Mouse (Mus musculus): ENCODE measurements around the gene Pf4. TPM values are rescaled to one million over a fixed set of nuclear protein-coding genes. Genes with fewer than 3 reads are reported as not detected.

The Pf4 gene
- polyA plus RNA-seq, 1 experiment from 2014 or later: 32.5 TPM

GRCm38 (mm10) chr5:90806050-90806449, 33.8 kb downstream of the Pf4 start:
- Histone ChIP-seq H3K4me3 (ENCODE audit: low read depth, low read length) (no peak overlapping the region), H3K4me2 (ENCODE audit: low read length) (no peak overlapping the region), H3K9me3 (replicated peaks; ENCODE audit: control insufficient read depth, low read length, poor library complexity, severe bottlenecking) (no peaks in the 10 kb centered on the region), H3K9ac (ENCODE audit: low read depth, low read length) (no peak overlapping the region), H3K27me3 (ENCODE audit: control insufficient read depth, insufficient read depth, low read depth, low read length) (no peaks in the 10 kb centered on the region), H3K27ac (ENCODE audit: low read length) (no peak overlapping the region), H3K4me1 (ENCODE audit: control insufficient read depth, insufficient read depth, low read length) (no peaks in the 10 kb centered on the region), H3K36me3 (ENCODE audit: control insufficient read depth, insufficient read depth, low read length) (no peaks in the 10 kb centered on the region)
- no peak for ATAC-seq

DNA sequence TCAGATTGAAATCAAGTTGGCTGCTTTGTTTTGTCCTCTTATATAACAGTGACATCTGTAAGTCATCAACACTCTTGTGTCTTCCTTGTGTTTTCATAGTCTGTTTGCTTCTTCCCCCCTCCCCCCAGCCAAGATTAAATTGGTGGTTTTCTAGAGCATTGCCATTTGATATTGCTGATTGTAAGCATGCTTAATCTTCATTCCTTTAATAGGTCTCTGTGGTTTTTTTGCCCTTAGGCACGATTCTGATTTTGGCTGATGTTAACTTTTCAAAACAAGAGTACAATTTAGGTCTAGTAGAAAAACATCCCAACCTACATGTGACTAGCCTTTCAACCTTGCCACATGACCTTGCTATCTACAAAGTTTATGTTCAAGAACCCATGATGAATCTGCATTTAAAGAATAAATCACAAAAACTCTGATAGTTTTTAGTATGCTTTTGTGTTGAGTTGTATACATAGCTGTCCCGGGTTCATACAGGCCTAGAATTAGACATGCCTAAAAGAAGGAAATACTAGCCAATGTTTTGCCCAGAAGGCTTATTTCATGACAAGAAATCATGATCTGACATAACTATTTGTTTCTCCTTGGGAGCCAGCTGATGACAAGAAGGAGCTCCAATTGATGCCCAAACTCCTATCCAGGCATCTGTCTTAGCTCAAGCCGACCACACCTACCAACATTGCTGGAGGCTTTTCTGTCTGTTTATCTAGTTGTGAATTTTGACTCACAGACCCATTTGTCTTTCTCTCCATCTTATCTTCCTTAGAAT, 35.1 kb downstream of the Pf4 start:
- H3K9me3 ChIP-seq (replicated peaks; ENCODE audit: control insufficient read depth, low read length, poor library complexity, severe bottlenecking): no peaks in the 10 kb centered on the region
- no peak for ATAC-seq
- no peak overlapping the region for H3K4me3 ChIP-seq (ENCODE audit: low read depth, low read length)
- no peak overlapping the region for H3K27ac ChIP-seq (ENCODE audit: low read length)
- 89% methylated on average over 3 of the region's 3 CpGs for WGBS
- no peaks in the 10 kb centered on the region for H3K27me3 ChIP-seq (ENCODE audit: control insufficient read depth, insufficient read depth, low read depth, low read length)
- H3K4me1 ChIP-seq (ENCODE audit: control insufficient read depth, insufficient read depth, low read length): no peaks in the 10 kb centered on the region
- H3K9ac ChIP-seq (ENCODE audit: low read depth, low read length): no peak overlapping the region
- H3K4me2 ChIP-seq (ENCODE audit: low read length): no peak overlapping the region
- no peaks in the 10 kb centered on the region for H3K36me3 ChIP-seq (ENCODE audit: control insufficient read depth, insufficient read depth, low read length)

DNA sequence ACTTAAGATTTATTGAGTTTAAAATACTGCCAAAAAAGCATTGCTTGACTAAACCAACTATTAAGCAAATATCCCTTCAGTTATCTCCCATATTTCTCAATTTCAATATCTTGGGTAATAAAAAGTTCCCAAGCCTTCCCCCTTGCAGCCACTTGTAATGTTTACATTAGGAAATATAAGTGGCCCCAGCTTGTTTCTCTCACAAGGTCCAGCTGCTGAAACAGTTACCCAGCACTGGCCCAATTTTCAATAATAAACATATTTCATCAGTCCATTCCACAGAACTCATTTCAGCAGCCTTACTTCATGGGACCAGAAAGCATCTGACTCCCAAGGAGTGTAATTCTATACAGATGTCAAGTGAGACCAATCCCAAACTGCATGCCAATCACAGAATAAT, 47.5 kb downstream of the Pf4 start:
- ATAC-seq: no peak
- no peaks in the 10 kb centered on the region for H3K9me3 ChIP-seq (replicated peaks; ENCODE audit: control insufficient read depth, low read length, poor library complexity, severe bottlenecking)
- H3K4me3 ChIP-seq (ENCODE audit: low read depth, low read length): no peak overlapping the region
- no peaks in the 10 kb centered on the region for H3K36me3 ChIP-seq (ENCODE audit: control insufficient read depth, insufficient read depth, low read length)
- no peak overlapping the region for H3K9ac ChIP-seq (ENCODE audit: low read depth, low read length)
- H3K4me2 ChIP-seq (ENCODE audit: low read length): no peak overlapping the region
- no peak overlapping the region for H3K27ac ChIP-seq (ENCODE audit: low read length)
- no peaks in the 10 kb centered on the region for H3K27me3 ChIP-seq (ENCODE audit: control insufficient read depth, insufficient read depth, low read depth, low read length)
- no peaks in the 10 kb centered on the region for H3K4me1 ChIP-seq (ENCODE audit: control insufficient read depth, insufficient read depth, low read length)

Small RNAs within 50 kb of the gene (microRNA-seq; reads per million reads assigned to microRNA genes)
- gene Gm24322: not detected

Other genes starting within 250 kb of the Pf4 start
- 0.15 TPM in 1 of 2 replicates, not detected in the other for gene 5830473C10Rik, start 211.3 kb upstream of the Pf4 start, polyA plus RNA-seq (2015; fragmentation: Nextera tagmentation; extraction: Ambion mirVana)
- gene Rassf6, start 131.8 kb upstream of the Pf4 start, polyA plus RNA-seq (2015; fragmentation: Nextera tagmentation; extraction: Ambion mirVana): 2.2 and 2.5 TPM in 2 replicates
- 0.27 and 0.35 TPM in 2 replicates for gene Cxcl5, start 13.1 kb upstream of the Pf4 start, polyA plus RNA-seq (2015; fragmentation: Nextera tagmentation; extraction: Ambion mirVana)
- gene Ppbp, start 3.9 kb upstream of the Pf4 start, polyA plus RNA-seq (2015; fragmentation: Nextera tagmentation; extraction: Ambion mirVana): 0.78 and 1.0 TPM in 2 replicates
- gene Cxcl3, start 13.7 kb downstream of the Pf4 start, polyA plus RNA-seq (2015; fragmentation: Nextera tagmentation; extraction: Ambion mirVana): 0.35 TPM in 1 of 2 replicates, not detected in the other
- not detected in 2 replicates for gene Cxcl15, start 22.1 kb downstream of the Pf4 start, polyA plus RNA-seq (2015; fragmentation: Nextera tagmentation; extraction: Ambion mirVana)
- gene Cxcl1, start 118.8 kb downstream of the Pf4 start, polyA plus RNA-seq (2015; fragmentation: Nextera tagmentation; extraction: Ambion mirVana): 0.15 TPM in 1 of 2 replicates, not detected in the other
- 0.11 TPM in 1 of 2 replicates, not detected in the other for gene Cxcl2, start 131.4 kb downstream of the Pf4 start, polyA plus RNA-seq (2015; fragmentation: Nextera tagmentation; extraction: Ambion mirVana)
- gene Mthfd2l, start 158.7 kb downstream of the Pf4 start, polyA plus RNA-seq (2015; fragmentation: Nextera tagmentation; extraction: Ambion mirVana): 59.8 and 62.4 TPM in 2 replicates